21 mouse cellular contexts compared by ENCODE assay signal in genomic region chr8:127230233-127230595, GRCm38 (mm10).
DNase-seq lines count a peak whose midpoint lies in the region; ATAC-seq and TF ChIP-seq lines count a peak whose summit lies in the region.
"Had no signal": no experiment of that assay in that cellular context is flagged by ENCODE, and none has a peak within 500 bp of the region (broad histone marks: within the 10 kb centered on the region; RNA-seq: fewer than 3 reads in every experiment).

No protein-coding gene starts in this region.

- WGBS in heart, embryonic 13.5 days: 77% methylated on average over 8 of the region's 8 CpGs
- WGBS in heart, embryonic 10.5 days: 88% methylated on average over 8 of the region's 8 CpGs
- WGBS in liver, adult 2 months: 29% methylated on average over 8 of the region's 8 CpGs
- WGBS in hindbrain, embryonic 14.5 days: 37% methylated on average over 8 of the region's 8 CpGs
- 37% methylated on average over 8 of the region's 8 CpGs for WGBS in midbrain, embryonic 16.5 days

- H3K9ac ChIP-seq in heart, embryonic 13.5 days: no peak overlapping the region
- H3K9ac ChIP-seq in liver, adult 2 months (ENCODE audit: low read depth, low read length): no peak overlapping the region
- no peak overlapping the region for H3K9ac ChIP-seq in hindbrain, embryonic 14.5 days
- 0 out of 2 replicates have a peak overlapping the region, but pooled peaks have one; percentile 10 for H3K9ac ChIP-seq in midbrain, embryonic 16.5 days (ENCODE audit: low read depth, low read length)
- H3K9ac ChIP-seq: embryonic facial prominence, embryonic 15.5 days; limb, embryonic 12.5 days; liver, embryonic 14.5 days had no signal

- H3K4me2 ChIP-seq in heart, embryonic 13.5 days: no peak overlapping the region
- H3K4me2 ChIP-seq in hindbrain, embryonic 14.5 days (replicated peaks): no peak overlapping the region
- H3K4me2 ChIP-seq in midbrain, embryonic 16.5 days (ENCODE audit: low read length): peak overlapping the region; percentile 4; the same call in 1 of the 2 replicates
- H3K4me2 ChIP-seq: embryonic facial prominence, embryonic 15.5 days; limb, embryonic 12.5 days had no signal

- H3K4me1 ChIP-seq in heart, embryonic 13.5 days: peaks cover 43% of the 10 kb centered on the region
- peaks cover 13% of the 10 kb centered on the region for H3K4me1 ChIP-seq in heart, embryonic 10.5 days
- H3K4me1 ChIP-seq in liver, adult 2 months (ENCODE audit: control insufficient read depth, insufficient read depth, low read length): peaks cover 18% of the 10 kb centered on the region
- H3K4me1 ChIP-seq in hindbrain, embryonic 14.5 days (replicated peaks; ENCODE audit: control insufficient read depth, insufficient read depth, low read length): peaks cover 19% of the 10 kb centered on the region
- peaks cover 16% of the 10 kb centered on the region for H3K4me1 ChIP-seq in midbrain, embryonic 16.5 days (ENCODE audit: control insufficient read depth, insufficient read depth, low read length)

- peaks cover 3% of the 10 kb centered on the region; the same call in 1 of the 2 replicates for H3K36me3 ChIP-seq in heart, embryonic 13.5 days
- no peaks in the 10 kb centered on the region for H3K36me3 ChIP-seq in heart, embryonic 10.5 days
- no peaks in the 10 kb centered on the region for H3K36me3 ChIP-seq in liver, adult 2 months (ENCODE audit: control insufficient read depth, insufficient read depth, low read length)
- no peaks in the 10 kb centered on the region for H3K36me3 ChIP-seq in hindbrain, embryonic 14.5 days (replicated peaks; ENCODE audit: control insufficient read depth, insufficient read depth)
- no peaks in the 10 kb centered on the region for H3K36me3 ChIP-seq in midbrain, embryonic 16.5 days (ENCODE audit: control insufficient read depth, insufficient read depth, low read length)
- H3K36me3 ChIP-seq: embryonic facial prominence, embryonic 15.5 days; limb, embryonic 12.5 days had no signal

- no peaks in the 10 kb centered on the region for H3K27me3 ChIP-seq in heart, embryonic 13.5 days (replicated peaks)
- no peaks in the 10 kb centered on the region for H3K27me3 ChIP-seq in heart, embryonic 10.5 days (ENCODE audit: insufficient read depth, poor library complexity, severe bottlenecking)
- no peaks in the 10 kb centered on the region for H3K27me3 ChIP-seq in liver, adult 2 months (ENCODE audit: control insufficient read depth, insufficient read depth, low read length)
- no peaks in the 10 kb centered on the region for H3K27me3 ChIP-seq in hindbrain, embryonic 14.5 days (ENCODE audit: control insufficient read depth, insufficient read depth, low read length)
- H3K27me3 ChIP-seq in midbrain, embryonic 16.5 days (ENCODE audit: control insufficient read depth, insufficient read depth, low read depth, low read length): no peaks in the 10 kb centered on the region
- H3K27me3 ChIP-seq: embryonic facial prominence, embryonic 15.5 days; limb, embryonic 12.5 days had no signal

- no peak for DNase-seq in heart, embryonic 10.5 days (ENCODE audit: low spot score)
- peak; percentile 78 for DNase-seq in liver, adult 2 months (ENCODE audit: extremely low read depth, low read depth, low spot score)
- no peak for DNase-seq in liver
- no peak for DNase-seq in hindbrain, embryonic 14.5 days (ENCODE audit: low spot score)
- DNase-seq: adrenal gland, postnatal 36 days; cerebellum, adult 18-20 months; cerebellum, postnatal 25 days; gastrocnemius, postnatal 25 days; kidney, adult 11 months; kidney, postnatal 25 days; right cerebral cortex, postnatal 14 days; spleen, adult 18-20 months had no signal

- TF ChIP-seq POLR2A in liver, adult 2 months (IDR thresholded peaks at IDR 0.05; ENCODE audit: extremely low read depth, insufficient read depth, low read length): no peak

- no peak for TF ChIP-seq CTCF in liver, adult 2 months (IDR thresholded peaks at IDR 0.05; ENCODE audit: low read depth, low read length)

- peaks cover 22% of the 10 kb centered on the region for H3K79me2 ChIP-seq in liver, adult 2 months (ENCODE audit: control insufficient read depth, insufficient read depth, low read length)

- H3K4me3 ChIP-seq in heart, embryonic 13.5 days: no peak overlapping the region
- H3K4me3 ChIP-seq in heart, embryonic 10.5 days: no peak overlapping the region
- H3K4me3 ChIP-seq in liver, adult 2 months (ENCODE audit: insufficient read depth, low read depth, low read length): no peak overlapping the region
- H3K4me3 ChIP-seq in hindbrain, embryonic 14.5 days (replicated peaks; ENCODE audit: low read length): no peak overlapping the region
- no peak overlapping the region for H3K4me3 ChIP-seq in midbrain, embryonic 16.5 days (ENCODE audit: low read depth, low read length)
- H3K4me3 ChIP-seq: embryonic facial prominence, embryonic 15.5 days; heart, adult 2 months; limb, embryonic 12.5 days had no signal

- 0 out of 2 replicates have a peak overlapping the region, but pooled peaks have one; percentile 13 for H3K27ac ChIP-seq in heart, embryonic 13.5 days (replicated peaks)
- no peak overlapping the region for H3K27ac ChIP-seq in heart, embryonic 10.5 days
- H3K27ac ChIP-seq in liver, adult 2 months (replicated peaks; ENCODE audit: insufficient read depth, low read depth, low read length): no peak overlapping the region
- peak overlapping the region; percentile 63 for H3K27ac ChIP-seq in hindbrain, embryonic 14.5 days
- H3K27ac ChIP-seq in midbrain, embryonic 16.5 days (ENCODE audit: low read length): peak overlapping the region; percentile 2
- H3K27ac ChIP-seq: embryonic facial prominence, embryonic 15.5 days; heart, adult 2 months; limb, embryonic 12.5 days; liver, embryonic 14.5 days had no signal

- no peak for ATAC-seq in heart, embryonic 13.5 days (ENCODE audit: extremely low read depth, insufficient number of reproducible peaks, low FRiP score, low TSS enrichment)
- no peak for ATAC-seq in hindbrain, embryonic 14.5 days (ENCODE audit: low FRiP score)
- ATAC-seq in midbrain, embryonic 16.5 days: no peak
- no peak for ATAC-seq in inflammation-experienced regulatory T-cells, adult 6 months
- ATAC-seq in megakaryocyte progenitor cell, adult 5-6 weeks (replicated peaks; ENCODE audit: poor library complexity): no peak
- ATAC-seq: lung, postnatal 0 days had no signal

- H3K9me3 ChIP-seq in heart, embryonic 13.5 days: no peaks in the 10 kb centered on the region
- no peaks in the 10 kb centered on the region for H3K9me3 ChIP-seq in heart, embryonic 10.5 days
- H3K9me3 ChIP-seq in hindbrain, embryonic 14.5 days (ENCODE audit: control insufficient read depth, low read length): no peaks in the 10 kb centered on the region
- H3K9me3 ChIP-seq in midbrain, embryonic 16.5 days (replicated peaks; ENCODE audit: control insufficient read depth, low read length, poor library complexity, severe bottlenecking): no peaks in the 10 kb centered on the region
- H3K9me3 ChIP-seq: embryonic facial prominence, embryonic 15.5 days; limb, embryonic 12.5 days had no signal

Comparison
In these comparisons a context has a peak if more than half of its experiments do, and no peak if none do; other contexts are left out.
1. H3K27ac ChIP-seq: peak in heart, embryonic 13.5 days (single experiment), hindbrain, embryonic 14.5 days (single experiment) and midbrain, embryonic 16.5 days (single experiment); none in heart, embryonic 10.5 days (single experiment) and liver, adult 2 months (single experiment).